Mouse (Mus musculus) olfactory bulb, adult 2 months (tissue): ENCODE results near the gene Perp. TPM values are rescaled to one million over a fixed set of nuclear protein-coding genes. Genes with fewer than 3 reads are reported as not detected.

Experiments
- H3K27ac ChIP-seq: fragments of 200-500 bp; 2 replicates; pipeline ENCODE4 v1.5.1; 2012; ENCODE audit warnings: low read depth, low read length; ENCODE audit not compliant: insufficient read depth
- H3K4me1 ChIP-seq: fragments of 200-500 bp; 2 replicates; pipeline ENCODE4 v1.6.1; 2012; ENCODE audit warnings: low read length; ENCODE audit not compliant: control insufficient read depth, insufficient read depth
- H3K4me3 ChIP-seq: fragments of 200-500 bp; 2 replicates; pipeline ENCODE4 v1.5.1; 2012; ENCODE audit warnings: mild to moderate bottlenecking, low read depth, low read length, moderate library complexity; ENCODE audit not compliant: insufficient read depth
- CTCF ChIP-seq: fragments of 200-500 bp; IDR thresholded peaks from 2 replicates; pipeline ENCODE4 v1.5.1; 2012; ENCODE audit warnings: low read depth, mild to moderate bottlenecking, low read length, moderate library complexity; ENCODE audit not compliant: insufficient read depth
- POLR2A ChIP-seq: fragments of 200-500 bp; IDR thresholded peaks from 2 replicates; pipeline ENCODE4 v1.6.1; 2012; ENCODE audit warnings: mild to moderate bottlenecking, low read depth, low read length, moderate library complexity; ENCODE audit not compliant: insufficient read depth
- WGBS: fragments of 180-500 bp; shearing (Covaris S2); methylation state at CpG from one replicate; pipeline ENCODE4 v1.1.7; 2018; 5-methylcytosine and 5-hydroxymethylcytosine counted together
- polyA plus RNA-seq: library from polyadenylated mRNA; stranded (reverse); fragments of >200 nt; gene quantifications from 2 replicates; pipeline ENCODE4 v1.2.4, GENCODE M21; 2012; ENCODE audit warnings: low replicate concordance; ENCODE audit not compliant: missing spikeins, insufficient read depth, insufficient read length

The Perp gene
- polyA plus RNA-seq, 1 experiment: not detected

DNA sequence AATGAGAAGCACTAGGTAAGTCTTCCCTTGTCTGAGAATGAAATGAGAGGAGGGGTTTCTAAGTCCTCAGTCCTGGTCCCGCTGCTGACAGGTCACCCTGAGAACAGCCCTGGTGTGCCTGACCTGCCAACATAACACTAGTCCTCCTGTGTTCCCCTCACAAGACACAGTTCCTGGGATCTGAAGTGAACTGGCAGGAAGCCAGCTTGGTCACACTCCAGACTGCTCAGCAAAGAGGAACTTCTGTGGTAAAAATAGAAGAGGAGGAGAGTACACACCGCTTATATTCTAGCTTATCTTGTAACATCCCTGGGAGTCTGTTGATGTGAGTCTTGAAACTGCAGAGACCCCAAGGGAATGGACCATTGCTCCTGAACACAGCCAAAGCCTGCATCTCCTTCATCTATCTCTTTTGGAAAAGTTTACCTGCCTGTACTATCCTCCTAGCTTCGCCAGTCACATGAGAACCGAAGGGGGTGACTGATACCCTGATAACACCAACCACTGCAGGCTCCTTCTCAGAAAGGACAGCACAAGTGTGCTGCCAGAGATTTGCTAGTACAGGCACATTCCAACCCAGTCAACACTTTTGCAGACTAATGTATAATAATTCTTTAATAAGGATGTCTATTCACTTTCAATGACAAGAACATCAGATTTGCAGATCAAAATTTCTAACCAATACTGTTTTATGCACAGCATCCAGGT is 42.3 kb downstream of the Perp start:
- Histone ChIP-seq H3K4me1 (0 out of 2 replicates have a peak, but pooled peaks cover 2% of the 10 kb centered on the region), H3K27ac (no peak overlapping the region), H3K4me3 (no peak overlapping the region)
- TF ChIP-seq POLR2A: no peak
- TF ChIP-seq CTCF: no peak
- WGBS: 53% methylated on average over 4 of the region's 4 CpGs

DNA sequence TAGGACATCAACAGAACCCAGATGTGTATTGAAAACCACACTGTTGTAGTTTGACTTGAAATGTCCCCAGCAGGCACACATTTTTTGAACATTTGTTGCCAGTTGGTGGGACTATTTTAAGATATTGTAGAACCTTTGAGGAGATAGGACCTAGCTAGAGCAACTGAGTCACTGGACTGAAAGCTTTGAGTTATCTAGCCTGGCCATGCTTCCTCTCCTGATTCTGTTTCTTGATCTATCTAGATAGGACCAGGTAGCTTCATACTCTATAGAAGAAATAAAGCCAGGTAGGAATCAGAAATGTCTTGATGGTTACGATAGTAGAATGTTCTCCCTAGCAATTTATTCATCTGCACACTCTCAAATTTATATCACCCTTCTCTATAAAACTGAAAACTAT is 43.9 kb downstream of the Perp start:
- Histone ChIP-seq H3K4me3 (no peak overlapping the region), H3K27ac (no peak overlapping the region), H3K4me1 (0 out of 2 replicates have a peak, but pooled peaks cover 2% of the 10 kb centered on the region)
- WGBS: 95% methylated on average over 1 of the region's 1 CpGs
- TF ChIP-seq POLR2A (no peak), CTCF (no peak)

DNA sequence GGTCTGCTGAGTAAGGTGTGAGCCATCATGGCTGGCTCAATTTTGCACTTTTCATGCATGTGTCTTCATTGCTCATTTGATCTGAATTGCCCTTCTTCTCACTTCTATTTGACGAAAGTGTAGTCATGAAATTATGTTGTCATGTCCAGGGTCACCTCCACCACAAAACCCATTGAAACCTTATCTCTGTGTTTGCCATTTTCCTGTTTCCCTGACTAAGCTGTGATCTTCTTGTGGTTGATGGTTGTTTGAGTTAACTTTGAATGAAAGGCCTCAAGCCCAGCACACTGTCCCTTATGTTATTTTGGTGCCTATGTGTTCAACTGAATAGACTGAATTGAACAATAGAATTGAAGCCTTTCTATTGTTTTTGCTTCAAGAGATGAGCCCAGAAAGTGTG is 44.4 kb downstream of the Perp start:
- WGBS: 98% methylated on average over 1 of the region's 1 CpGs
- no peak overlapping the region for H3K4me3 ChIP-seq
- TF ChIP-seq POLR2A (no peak), CTCF (no peak)
- H3K4me1 ChIP-seq: 0 out of 2 replicates have a peak, but pooled peaks cover 2% of the 10 kb centered on the region
- no peak overlapping the region for H3K27ac ChIP-seq

DNA sequence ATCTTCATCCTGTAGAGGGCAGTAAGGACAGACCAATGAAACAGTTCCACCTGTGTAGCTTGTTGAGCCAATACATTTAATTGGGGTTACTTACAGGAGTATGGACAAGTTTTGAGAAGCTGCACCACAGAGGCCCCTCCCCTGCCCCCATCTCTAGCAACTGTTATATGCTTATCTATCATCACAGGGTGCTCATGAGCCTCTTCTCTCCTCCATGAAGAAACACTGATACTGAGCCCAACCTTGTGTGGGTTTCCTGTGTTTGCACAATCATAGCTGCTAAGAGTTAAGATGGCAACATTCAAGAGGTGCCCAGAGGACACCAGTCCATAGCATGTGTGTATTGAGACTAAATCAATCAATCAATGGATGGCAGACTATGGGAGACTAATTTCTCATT is 46.3 kb downstream of the Perp start:
- no peak overlapping the region for H3K27ac ChIP-seq
- 0 out of 2 replicates have a peak, but pooled peaks cover 2% of the 10 kb centered on the region for H3K4me1 ChIP-seq
- no peak overlapping the region for H3K4me3 ChIP-seq
- no peak for TF ChIP-seq POLR2A
- TF ChIP-seq CTCF: no peak

DNA sequence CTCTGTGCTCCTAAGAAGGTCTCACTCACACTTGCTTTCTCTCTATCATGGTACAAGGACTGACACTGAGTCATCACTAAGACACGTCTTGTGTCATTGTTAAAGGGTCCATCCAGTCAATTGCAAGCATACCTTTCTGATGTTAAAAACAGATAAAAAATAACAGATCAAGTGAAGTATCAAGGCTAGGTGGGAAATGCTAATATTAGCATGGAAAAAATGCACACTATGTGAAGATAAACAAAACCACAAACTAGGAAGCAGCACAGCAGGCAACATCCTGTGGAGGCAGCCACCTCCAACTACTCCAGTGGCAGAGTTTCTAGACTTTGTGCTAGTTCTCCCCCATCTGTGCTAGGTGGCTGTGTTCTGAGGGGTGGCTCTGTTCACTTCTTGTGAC is 47.3 kb downstream of the Perp start:
- no peak overlapping the region for H3K27ac ChIP-seq
- H3K4me1 ChIP-seq: no peaks in the 10 kb centered on the region
- TF ChIP-seq POLR2A (no peak), CTCF (no peak)
- 88% methylated on average over 1 of the region's 1 CpGs for WGBS
- H3K4me3 ChIP-seq: no peak overlapping the region

DNA sequence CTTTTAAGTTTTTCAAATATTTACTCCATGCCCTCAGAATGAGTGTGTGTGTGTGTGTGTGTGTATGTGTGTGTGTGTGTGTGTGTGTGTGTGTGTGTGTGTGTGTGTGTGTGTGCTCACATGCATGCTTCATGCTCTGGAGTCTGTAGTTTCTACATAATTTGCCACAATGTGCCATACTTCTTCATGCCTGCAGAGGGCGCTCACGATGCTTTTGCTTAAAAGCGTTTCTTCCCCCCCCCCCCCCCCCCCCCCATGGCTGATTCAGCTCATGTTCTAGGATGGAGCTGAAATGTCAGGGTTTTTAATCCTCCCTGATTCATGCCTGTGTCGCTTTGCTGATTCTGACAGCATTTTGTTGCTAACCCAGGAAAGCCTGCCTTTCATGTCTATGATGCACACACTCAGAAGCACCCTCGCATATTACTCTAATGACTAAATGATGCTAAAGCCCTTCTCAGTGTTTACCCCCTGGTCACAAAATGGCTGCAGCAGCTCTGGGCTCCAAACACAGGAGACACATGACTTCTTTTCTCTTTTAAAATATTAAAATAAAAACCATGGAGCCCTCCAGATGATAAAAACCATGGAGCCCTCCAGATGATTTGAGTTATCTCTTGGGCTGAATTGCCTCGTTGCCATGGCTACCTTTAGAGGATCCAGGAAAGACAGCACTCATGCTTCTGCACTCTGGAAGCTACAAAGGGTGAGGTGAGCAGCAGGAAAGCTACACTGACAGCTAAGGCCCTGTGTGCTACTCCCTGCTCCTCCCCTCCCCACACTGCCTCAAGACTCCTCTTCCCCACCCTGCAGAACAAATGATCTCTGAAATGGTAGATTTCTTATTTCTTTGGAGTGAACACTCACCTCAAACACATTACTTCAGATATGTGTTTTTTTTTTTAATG is 49.7 kb downstream of the Perp start:
- no peak for TF ChIP-seq CTCF
- 54% methylated on average over 6 of the region's 6 CpGs for WGBS
- Histone ChIP-seq H3K4me3 (no peak overlapping the region), H3K4me1 (no peaks in the 10 kb centered on the region), H3K27ac (no peak overlapping the region)

DNA sequence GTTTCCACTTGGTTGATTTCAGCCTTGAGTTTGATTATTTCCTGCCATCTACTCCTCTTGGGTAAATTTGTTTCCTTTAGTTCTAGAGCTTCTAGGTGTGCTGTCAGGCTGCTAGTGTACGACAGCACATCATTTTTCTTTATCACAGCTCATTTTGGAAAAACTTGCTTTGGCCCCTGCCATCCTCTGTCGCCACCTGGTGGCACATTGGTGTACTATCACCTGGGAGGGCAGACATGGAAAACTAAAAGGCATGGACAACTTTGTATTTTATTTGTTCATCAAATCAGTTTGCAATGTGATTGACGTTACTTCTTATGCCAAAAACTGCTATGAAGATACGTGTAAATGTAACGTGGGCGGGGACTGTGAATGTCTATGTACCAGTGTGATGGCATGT is 59.3 kb downstream of the Perp start:
- WGBS: 28% methylated on average over 6 of the region's 6 CpGs
- Histone ChIP-seq H3K4me3 (no peak overlapping the region), H3K27ac (no peak overlapping the region), H3K4me1 (no peaks in the 10 kb centered on the region)
- TF ChIP-seq POLR2A: no peak
- TF ChIP-seq CTCF: no peak

Other genes starting within 250 kb of the Perp start
- 41.7 TPM in 1 of 2 replicates, not detected in the other for gene Arfgef3, start 101.1 kb upstream of the Perp start, polyA plus RNA-seq
- gene Gm4922, start 58.2 kb upstream of the Perp start, polyA plus RNA-seq: not detected in 2 replicates
- gene Tnfaip3, start 170.6 kb downstream of the Perp start, polyA plus RNA-seq: not detected in 2 replicates